Mouse (Mus musculus) right cerebral cortex, postnatal 10 days (tissue): ENCODE measurements around the gene Nubp2.
A peak's percentile ranks its signal among the peaks of the same experiment; 100 is the strongest.

ENCODE experiments used
- DNase-seq, 2 experiments: peaks; one replicate each; pipeline ENCODE4 v3.0.0; 2021; ENCODE audit warnings: low spot score in 2 of 2

Gene Nubp2

DNA sequence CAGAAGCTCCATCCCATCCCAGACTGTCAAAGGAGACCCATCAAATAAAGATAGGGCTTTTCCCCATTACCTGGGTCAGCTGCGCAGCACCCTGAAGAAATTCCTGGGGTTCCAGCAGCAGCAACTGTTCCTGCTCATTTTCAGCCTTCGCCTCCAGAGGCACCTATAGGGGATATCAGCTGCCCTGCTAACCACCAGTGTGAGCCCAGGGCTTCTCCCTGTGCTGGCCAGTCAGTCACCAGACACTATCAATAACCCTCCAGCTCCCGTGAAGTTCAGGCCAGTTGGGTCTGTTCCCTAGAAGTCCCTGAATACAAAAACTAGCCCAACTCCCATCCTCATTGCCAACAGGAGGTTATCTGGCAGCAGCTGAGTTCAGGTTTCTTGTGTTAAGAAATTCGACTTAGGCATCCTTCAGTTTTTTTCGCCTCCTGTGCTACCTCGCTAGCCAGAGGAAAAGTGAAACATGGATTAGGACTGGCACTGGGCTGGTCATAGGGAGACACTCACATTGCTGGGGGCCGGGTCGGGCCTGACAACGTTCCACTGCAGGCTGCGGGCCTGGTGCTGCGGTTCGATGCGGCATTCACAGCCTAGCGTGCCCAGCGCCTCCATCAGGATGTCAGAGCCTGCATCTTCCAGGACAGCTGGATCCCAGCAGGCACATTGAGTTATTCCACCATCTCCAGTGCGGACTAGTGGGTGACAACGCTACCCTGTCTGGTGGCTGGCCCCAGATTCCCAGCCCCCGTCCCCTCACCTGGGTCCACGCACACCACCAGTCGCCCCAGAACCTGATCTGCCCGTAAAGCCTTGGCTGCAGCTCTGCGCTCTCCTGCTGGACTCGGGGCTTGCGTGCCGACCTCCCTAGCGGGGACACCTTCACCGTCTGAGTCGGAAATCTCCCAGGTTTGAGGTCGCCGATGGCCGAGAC lies 8.2 kb upstream of the Nubp2 start:
- no peak for DNase-seq

- peak in 1 of 2 experiments; percentile 40 for DNase-seq
These were observed 7.1 kb upstream of the Nubp2 start for GRCm38 (mm10) chr17:24893276-24893675.

DNA sequence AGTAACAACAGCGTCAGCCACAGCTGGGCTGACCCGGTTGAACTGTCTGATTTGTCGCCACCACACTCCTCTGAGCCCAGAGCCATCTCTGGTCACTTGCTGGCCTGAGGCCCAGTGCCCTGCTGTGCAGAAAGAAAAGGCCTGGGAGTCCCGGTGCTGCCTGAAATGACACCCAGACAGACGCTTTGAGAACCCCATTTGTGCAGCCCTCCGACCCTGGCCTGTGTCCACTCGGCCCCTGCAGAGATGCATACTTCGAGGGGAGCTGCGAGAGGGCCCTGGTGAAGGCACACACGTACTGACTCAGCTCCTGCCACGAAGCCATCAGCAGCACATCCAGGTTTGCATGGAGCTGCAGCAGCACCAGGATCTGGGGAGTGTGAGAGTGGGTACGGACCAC lies 6.6 kb upstream of the Nubp2 start:
- DNase-seq = no peak

GRCm38 (mm10) chr17:24891321-24891720 lies 5.2 kb upstream of the Nubp2 start:
- peak; percentile 19 to 53 for DNase-seq

- DNase-seq = peak in 1 of 2 experiments; percentile 48
These were observed 4.3 kb upstream of the Nubp2 start for GRCm38 (mm10) chr17:24890151-24891092.

- peak in 1 of 2 experiments; percentile 17 for DNase-seq
These were observed 2.7 kb upstream of the Nubp2 start for GRCm38 (mm10) chr17:24888862-24889261.

GRCm38 (mm10) chr17:24887291-24888080 lies 1.3 kb upstream of the Nubp2 start:
- DNase-seq = peak in 1 of 2 experiments; percentile 42

DNA sequence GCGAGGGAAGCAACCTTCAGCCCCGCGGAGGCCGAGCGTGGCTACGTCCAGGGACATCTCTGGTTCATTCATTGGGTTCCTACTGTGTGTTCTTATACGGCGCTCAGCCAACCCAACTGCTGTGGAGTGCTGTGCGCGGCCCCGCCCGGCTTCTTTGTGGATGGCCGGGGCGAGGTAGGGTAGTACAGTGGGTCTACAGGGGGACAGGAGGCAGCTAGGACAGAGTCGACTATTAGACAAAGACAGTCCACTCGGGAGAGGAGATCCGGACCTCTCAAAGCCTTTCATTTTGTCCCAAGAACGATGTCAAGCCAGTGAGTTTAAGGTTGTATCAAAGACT lies 753 bp upstream of the Nubp2 start:
- DNase-seq = no peak

DNA sequence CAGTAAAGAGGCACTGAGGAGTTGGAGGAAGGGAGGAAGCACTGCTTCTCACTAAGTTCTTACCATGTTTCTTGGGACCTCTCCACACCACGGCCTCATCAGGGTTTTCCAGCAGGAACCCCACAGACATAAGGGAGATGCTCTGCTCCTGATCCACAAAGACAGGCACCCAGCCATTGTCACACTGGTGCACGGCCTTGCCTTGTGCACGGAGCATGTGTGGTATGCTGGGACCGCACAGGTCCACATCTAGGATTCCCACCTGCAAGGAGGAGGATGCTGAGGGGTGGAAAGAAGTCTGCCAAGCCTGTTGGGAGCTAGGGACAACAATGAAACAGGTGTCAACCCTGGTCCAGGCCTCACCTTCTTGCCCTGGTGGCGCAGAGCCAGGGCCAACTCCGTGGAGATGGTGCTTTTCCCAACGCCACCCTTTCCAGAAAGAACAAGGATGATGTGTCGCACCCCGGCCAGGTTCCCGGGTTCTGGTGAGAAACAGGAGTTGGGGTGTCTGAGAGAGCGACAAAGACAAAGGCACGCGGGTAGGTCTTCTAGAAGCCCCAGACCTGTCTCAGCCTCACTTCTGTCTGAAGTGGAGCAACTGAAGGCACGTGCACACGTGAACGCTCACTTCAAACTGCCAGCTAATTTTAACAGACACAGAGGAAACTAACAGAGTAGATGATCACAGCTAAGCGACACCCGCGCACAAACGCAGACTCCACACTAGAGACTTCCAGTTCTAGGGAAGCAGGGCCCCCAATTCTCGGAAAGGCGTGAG lies 604 bp downstream of the Nubp2 start:
- DNase-seq = peak in 1 of 2 experiments; percentile 63

DNA sequence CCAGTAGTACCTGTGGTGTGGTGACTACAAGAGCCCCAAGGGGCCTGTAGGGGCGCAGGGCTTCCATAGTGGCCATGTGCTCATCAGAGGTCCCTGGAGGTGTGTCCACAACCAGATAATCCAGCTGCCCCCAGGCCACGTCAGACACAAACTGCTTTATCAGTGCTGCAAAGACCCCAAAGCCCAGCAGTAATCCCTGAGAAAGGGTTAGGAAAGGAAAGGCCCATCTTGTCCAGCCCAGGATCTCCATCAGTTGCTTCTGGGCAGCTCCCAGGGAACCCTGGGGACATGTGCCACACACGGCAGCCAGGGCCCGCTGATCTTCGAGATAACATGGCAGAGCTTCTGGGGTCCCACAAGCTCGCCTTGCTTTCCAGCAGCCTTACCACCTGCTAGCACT lies 1.8 kb downstream of the Nubp2 start:
- no peak for DNase-seq

- DNase-seq = no peak
These were observed 4.3 kb downstream of the Nubp2 start for GRCm38 (mm10) chr17:24881738-24882440.

DNA sequence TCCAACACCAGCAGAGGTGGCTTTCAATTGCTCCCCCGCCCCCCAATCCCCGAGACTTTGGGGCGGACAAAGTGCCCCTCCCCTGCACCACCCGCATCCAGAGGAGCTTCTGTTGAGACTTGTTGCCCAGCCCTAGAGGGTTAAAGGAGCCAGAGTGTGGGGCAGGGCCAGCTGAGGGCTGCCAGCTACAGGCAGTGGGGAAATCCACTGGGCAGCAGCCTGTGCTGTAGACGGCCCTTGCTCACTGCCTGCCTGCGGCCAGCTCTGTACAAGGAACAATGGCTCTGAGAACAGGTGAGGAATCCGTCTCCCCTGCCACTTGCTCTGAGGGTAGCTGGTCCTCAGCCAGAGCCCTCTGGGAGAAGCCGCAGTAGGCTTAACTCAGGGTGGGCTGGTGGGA lies 7.6 kb downstream of the Nubp2 start:
- no peak for DNase-seq

DNA sequence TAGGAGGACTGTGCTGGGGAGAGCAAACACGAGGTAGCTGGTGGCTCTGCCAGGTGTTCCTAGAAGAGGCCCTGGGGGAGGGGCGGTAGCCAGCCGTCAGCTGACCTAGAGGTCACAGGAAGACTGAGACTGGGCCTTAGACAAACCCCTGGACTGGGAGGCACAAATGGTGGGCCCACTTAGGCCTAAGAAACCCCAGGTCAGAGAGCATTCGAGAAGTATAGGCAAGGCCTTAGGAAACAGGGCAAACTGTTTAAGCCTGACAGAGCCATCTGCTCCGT lies 8.1 kb downstream of the Nubp2 start:
- no peak for DNase-seq

- no peak for DNase-seq
These were observed 8.6 kb downstream of the Nubp2 start for GRCm38 (mm10) chr17:24877336-24878116.

GRCm38 (mm10) chr17:24874989-24875388 lies 11.2 kb downstream of the Nubp2 start:
- no peak for DNase-seq

DNA sequence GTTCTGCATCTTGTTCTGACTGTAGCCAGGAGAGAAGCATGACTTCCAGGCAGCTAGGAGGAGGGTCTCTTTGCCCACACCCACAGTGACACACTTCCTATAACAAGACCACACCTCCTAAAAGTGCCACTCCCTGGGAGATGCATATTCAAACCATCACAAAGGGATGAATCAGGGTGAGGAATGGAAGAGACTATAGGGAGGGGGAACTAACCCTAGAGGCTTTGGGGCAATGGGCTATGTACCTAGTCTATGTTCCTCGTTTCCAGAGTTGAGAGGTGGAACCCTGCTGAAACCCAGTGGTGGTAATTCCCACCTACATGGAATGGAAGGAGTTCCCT lies 11.8 kb downstream of the Nubp2 start:
- DNase-seq = no peak

GRCm38 (mm10) chr17:24873695-24874404 lies 12.3 kb downstream of the Nubp2 start:
- DNase-seq = no peak

DNA sequence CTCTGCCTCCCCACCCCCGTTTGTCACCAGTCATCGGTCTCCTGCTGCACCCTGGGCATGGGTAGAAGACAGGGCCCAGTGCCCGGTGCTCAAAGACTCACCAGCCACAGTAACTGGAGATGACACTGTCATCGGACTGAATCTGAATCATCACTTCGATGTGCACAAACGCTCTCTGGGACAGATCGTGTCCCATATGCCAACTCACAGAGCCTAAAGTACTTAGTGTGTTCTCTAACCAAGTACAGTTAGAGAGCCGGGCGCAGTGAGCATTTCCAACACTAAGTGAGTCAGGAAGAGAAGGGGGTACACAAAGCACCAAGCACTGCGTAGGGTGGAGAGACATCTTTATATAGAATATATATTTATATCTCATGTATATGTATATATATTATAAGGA lies 18.2 kb downstream of the Nubp2 start:
- DNase-seq = no peak

DNA sequence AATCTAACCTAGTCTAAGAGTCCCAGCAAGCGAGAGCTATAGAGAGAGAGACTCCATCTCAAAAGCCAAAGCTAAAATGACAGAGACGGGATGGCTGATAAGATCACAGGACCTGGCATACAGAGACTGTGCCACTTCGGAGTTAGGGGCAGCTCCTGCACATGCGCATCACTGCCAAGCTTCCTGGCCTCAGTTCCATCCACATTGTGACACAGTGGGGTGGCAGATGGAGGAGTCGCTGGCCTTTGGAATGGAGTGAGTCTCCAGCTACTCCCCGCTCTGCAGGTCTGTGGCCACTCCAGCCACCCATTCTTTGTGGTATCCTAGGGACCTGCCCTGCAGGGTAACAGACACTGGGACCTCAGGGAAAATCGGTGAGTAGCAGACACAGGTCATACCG lies 20.4 kb downstream of the Nubp2 start, which contains the start of gene Igfals:
Gene Igfals, plus strand, starts transcription at position 222 of the 400 bp plus-strand sequence.
- DNase-seq = no peak
